Mouse (Mus musculus): ENCODE measurements around the gene Fpr1. TPM values are rescaled to one million over a fixed set of nuclear protein-coding genes. Genes with fewer than 3 reads are reported as not detected.

Gene Fpr1
- polyA plus RNA-seq, 1 experiment from 2014 or later, result 13.7 TPM

DNA sequence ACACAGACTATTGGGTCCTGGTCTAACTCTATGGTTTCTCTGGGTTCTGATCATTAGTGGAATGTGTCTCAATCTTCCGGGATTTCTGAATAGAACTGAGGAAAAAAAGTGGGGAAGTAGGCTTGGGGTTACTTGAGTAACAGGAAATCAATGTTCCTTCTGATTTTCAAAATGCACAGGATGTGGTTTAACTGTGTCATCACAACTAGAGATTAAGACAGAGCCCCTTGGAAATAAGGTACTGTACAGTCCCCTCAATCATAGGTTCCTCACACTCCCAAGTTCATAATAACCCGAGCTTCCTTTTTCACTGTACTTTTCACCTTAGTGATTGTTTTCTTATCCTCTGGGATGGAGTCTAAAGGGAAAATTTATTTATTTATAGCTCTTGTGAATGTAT, 12.0 kb downstream of the Fpr1 start:
- Histone ChIP-seq H3K9ac (replicated peaks; ENCODE audit: low read depth) (no peak overlapping the region), H3K36me3 (ENCODE audit: insufficient read depth, low read length) (no peaks in the 10 kb centered on the region), H3K4me2 (replicated peaks; ENCODE audit: low read depth, low read length) (no peak overlapping the region), H3K27ac (ENCODE audit: low read length) (no peak overlapping the region), H3K4me3 (ENCODE audit: low read depth, low read length) (no peak overlapping the region), H3K9me3 (ENCODE audit: low read length) (no peaks in the 10 kb centered on the region), H3K27me3 (replicated peaks; ENCODE audit: insufficient read depth, low read length) (no peaks in the 10 kb centered on the region), H3K4me1 (ENCODE audit: insufficient read depth, low read depth, low read length) (no peaks in the 10 kb centered on the region)
- ATAC-seq, result no peak; the same call in 1 of the 2 replicates
- no peak for TF ChIP-seq CTCF (IDR thresholded peaks at IDR 0.05)
- 0 out of 2 replicates have a peak, but pooled peaks have one; percentile 43 for TF ChIP-seq EP300 (IDR thresholded peaks at IDR 0.05)
- WGBS, result 68% methylated on average over 2 of the region's 2 CpGs
- peak; percentile 32 for DNase-seq (ENCODE audit: low spot score)

DNA sequence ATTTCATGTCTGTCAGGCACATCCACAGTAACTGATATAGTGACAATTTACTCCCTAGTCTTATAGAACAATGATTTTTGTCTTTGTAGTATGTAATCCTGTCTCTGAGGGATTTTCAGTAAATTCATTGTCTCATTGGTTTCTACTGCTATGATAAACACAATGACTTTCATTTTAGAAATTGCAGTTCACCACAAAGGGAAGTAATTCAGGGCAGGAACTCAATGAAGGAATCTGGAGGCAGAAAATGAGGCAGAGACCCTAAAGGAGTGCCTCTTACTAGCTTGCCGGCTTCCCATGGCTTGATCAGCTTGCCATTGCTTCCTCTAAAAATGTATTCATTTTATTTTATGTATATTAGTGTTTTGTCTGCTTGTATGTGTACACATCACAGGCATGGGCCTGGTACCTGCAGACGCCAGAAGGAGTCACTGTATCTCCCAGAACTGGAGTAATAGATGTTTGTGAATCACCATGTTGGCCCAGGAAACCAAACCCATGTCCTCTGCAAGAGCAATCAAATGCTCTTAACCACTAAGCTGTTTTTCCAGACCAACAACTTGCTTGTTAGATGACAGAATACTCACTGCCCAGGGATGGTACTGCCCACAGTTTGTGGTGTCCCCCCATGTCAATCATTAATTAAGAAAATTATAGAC, 12.7 kb downstream of the Fpr1 start:
- WGBS, result 70% methylated on average over 2 of the region's 2 CpGs
- no peak for ATAC-seq
- TF ChIP-seq EP300 (IDR thresholded peaks at IDR 0.05), result no peak
- TF ChIP-seq CTCF (IDR thresholded peaks at IDR 0.05), result no peak

DNA sequence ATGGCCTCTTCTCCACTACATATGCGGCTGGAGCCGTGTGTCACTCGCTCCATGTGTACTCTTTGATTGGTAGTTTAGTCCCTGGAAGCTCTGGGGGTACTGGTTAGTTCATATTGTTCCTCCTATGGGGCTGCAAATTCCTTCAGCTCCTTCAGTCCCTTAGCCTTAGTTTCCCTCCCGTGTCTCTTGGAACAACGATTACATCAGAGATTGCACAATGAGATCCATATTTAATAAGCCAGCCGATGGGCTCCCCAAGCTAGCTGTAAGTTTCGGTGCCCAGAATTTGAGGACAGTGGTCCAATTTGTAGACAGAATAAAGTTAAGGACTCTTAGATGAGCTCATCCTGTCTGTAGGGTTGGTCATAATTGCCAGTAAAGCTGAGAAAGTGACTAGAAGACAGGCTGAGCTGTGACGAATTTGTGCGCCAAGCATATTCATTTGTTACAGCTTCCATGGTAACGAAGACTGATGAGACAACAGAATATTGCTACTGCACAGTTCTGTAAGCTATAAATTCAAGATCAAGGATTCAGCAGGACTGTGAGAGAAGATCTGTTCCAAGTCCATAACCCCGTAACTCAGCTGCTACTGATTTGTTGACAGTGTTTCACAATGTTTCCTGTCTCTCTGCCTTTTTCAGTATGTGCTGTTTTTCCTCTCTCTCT, 16.8 kb downstream of the Fpr1 start:
- H3K4me1 ChIP-seq (ENCODE audit: insufficient read depth, low read depth, low read length), result no peaks in the 10 kb centered on the region
- no peak overlapping the region for H3K27ac ChIP-seq (ENCODE audit: low read length)
- H3K4me2 ChIP-seq (replicated peaks; ENCODE audit: low read depth, low read length), result no peak overlapping the region
- H3K9me3 ChIP-seq (ENCODE audit: low read length), result no peaks in the 10 kb centered on the region
- ATAC-seq (peak; percentile 89), DNase-seq (ENCODE audit: low spot score) (peak; percentile 84)
- 67% methylated on average over 11 of the region's 11 CpGs for WGBS
- H3K36me3 ChIP-seq (ENCODE audit: insufficient read depth, low read length), result no peaks in the 10 kb centered on the region
- TF ChIP-seq CTCF (IDR thresholded peaks at IDR 0.05) (no peak), EP300 (IDR thresholded peaks at IDR 0.05) (no peak)
- H3K9ac ChIP-seq (replicated peaks; ENCODE audit: low read depth), result no peak overlapping the region
- no peaks in the 10 kb centered on the region for H3K27me3 ChIP-seq (replicated peaks; ENCODE audit: insufficient read depth, low read length)
- no peak overlapping the region for H3K4me3 ChIP-seq (ENCODE audit: low read depth, low read length)

More for the DNA sequence above, 12.7 kb downstream of the Fpr1 start:
- Histone ChIP-seq H3K36me3 (ENCODE audit: insufficient read depth, low read length) (no peaks in the 10 kb centered on the region), H3K27ac (ENCODE audit: low read length) (no peak overlapping the region), H3K27me3 (replicated peaks; ENCODE audit: insufficient read depth, low read length) (no peaks in the 10 kb centered on the region), H3K4me1 (ENCODE audit: insufficient read depth, low read depth, low read length) (no peaks in the 10 kb centered on the region), H3K4me2 (replicated peaks; ENCODE audit: low read depth, low read length) (no peak overlapping the region), H3K4me3 (ENCODE audit: low read depth, low read length) (no peak overlapping the region), H3K9ac (replicated peaks; ENCODE audit: low read depth) (no peak overlapping the region), H3K9me3 (ENCODE audit: low read length) (no peaks in the 10 kb centered on the region)
- no peak for DNase-seq (ENCODE audit: low spot score)

- peak; percentile 36 for DNase-seq (ENCODE audit: low spot score)
- no peak overlapping the region for H3K9ac ChIP-seq (replicated peaks; ENCODE audit: low read depth)
- no peak for ATAC-seq
- 60% methylated on average over 2 of the region's 2 CpGs for whole genome bisulfite sequencing
- no peaks in the 10 kb centered on the region for H3K4me1 ChIP-seq (ENCODE audit: insufficient read depth, low read depth, low read length)
- no peak overlapping the region for H3K4me3 ChIP-seq (ENCODE audit: low read depth, low read length)
- H3K36me3 ChIP-seq (ENCODE audit: insufficient read depth, low read length), result no peaks in the 10 kb centered on the region
- no peak for TF ChIP-seq EP300 (IDR thresholded peaks at IDR 0.05)
- no peak for TF ChIP-seq CTCF (IDR thresholded peaks at IDR 0.05)
- no peak overlapping the region for H3K27ac ChIP-seq (ENCODE audit: low read length)
- no peak overlapping the region for H3K4me2 ChIP-seq (replicated peaks; ENCODE audit: low read depth, low read length)
- H3K9me3 ChIP-seq (ENCODE audit: low read length), result no peaks in the 10 kb centered on the region
- H3K27me3 ChIP-seq (replicated peaks; ENCODE audit: insufficient read depth, low read length), result no peaks in the 10 kb centered on the region
Measured at GRCm38 (mm10) chr17:17865168-17865567, 18.6 kb downstream of the Fpr1 start.

GRCm38 (mm10) chr17:17862360-17862759, 21.4 kb downstream of the Fpr1 start:
- ATAC-seq (peak; percentile 39), DNase-seq (ENCODE audit: low spot score) (peak; percentile 67)
- WGBS, result 32% methylated on average over 1 of the region's 1 CpGs

DNA sequence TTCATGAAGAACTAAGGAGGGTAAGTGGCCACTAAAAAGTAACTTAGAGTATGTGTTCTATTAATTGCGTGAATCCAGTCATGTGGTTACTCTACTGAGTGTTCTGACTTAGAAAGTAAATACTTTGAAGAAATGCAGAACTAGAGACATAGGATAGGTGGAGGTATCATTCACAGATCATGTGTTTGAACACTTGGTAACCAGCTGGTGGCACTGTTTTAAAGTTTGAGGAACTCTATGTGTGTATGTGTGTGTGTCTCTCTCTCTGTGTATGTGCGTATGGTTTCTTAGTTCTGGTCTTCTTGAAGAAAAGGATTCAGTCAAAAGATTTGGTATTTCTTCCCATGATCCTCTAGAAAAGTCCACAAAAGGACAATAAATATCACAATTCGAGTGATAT, 23.6 kb downstream of the Fpr1 start:
- H3K27me3 ChIP-seq (replicated peaks; ENCODE audit: insufficient read depth, low read length), result no peaks in the 10 kb centered on the region
- no peak overlapping the region for H3K4me3 ChIP-seq (ENCODE audit: low read depth, low read length)
- no peak overlapping the region for H3K4me2 ChIP-seq (replicated peaks; ENCODE audit: low read depth, low read length)
- no peak overlapping the region for H3K27ac ChIP-seq (ENCODE audit: low read length)
- DNase-seq (ENCODE audit: low spot score) (no peak), ATAC-seq (no peak)
- no peaks in the 10 kb centered on the region for H3K4me1 ChIP-seq (ENCODE audit: insufficient read depth, low read depth, low read length)
- H3K9ac ChIP-seq (replicated peaks; ENCODE audit: low read depth), result no peak overlapping the region
- no peaks in the 10 kb centered on the region for H3K9me3 ChIP-seq (ENCODE audit: low read length)
- TF ChIP-seq EP300 (IDR thresholded peaks at IDR 0.05) (no peak), CTCF (IDR thresholded peaks at IDR 0.05) (peak; percentile 38)
- 83% methylated on average over 3 of the region's 3 CpGs for WGBS
- no peaks in the 10 kb centered on the region for H3K36me3 ChIP-seq (ENCODE audit: insufficient read depth, low read length)

More at GRCm38 (mm10) chr17:17862360-17862759, 21.4 kb downstream of the Fpr1 start:
- Histone ChIP-seq H3K27ac (ENCODE audit: low read length) (no peak overlapping the region), H3K9ac (replicated peaks; ENCODE audit: low read depth) (no peak overlapping the region), H3K36me3 (ENCODE audit: insufficient read depth, low read length) (no peaks in the 10 kb centered on the region), H3K4me3 (ENCODE audit: low read depth, low read length) (no peak overlapping the region), H3K4me1 (ENCODE audit: insufficient read depth, low read depth, low read length) (no peaks in the 10 kb centered on the region), H3K4me2 (replicated peaks; ENCODE audit: low read depth, low read length) (no peak overlapping the region), H3K27me3 (replicated peaks; ENCODE audit: insufficient read depth, low read length) (no peaks in the 10 kb centered on the region), H3K9me3 (ENCODE audit: low read length) (no peaks in the 10 kb centered on the region)
- TF ChIP-seq CTCF (IDR thresholded peaks at IDR 0.05) (no peak), EP300 (IDR thresholded peaks at IDR 0.05) (no peak)
